Mouse (Mus musculus): Measurements from ENCODE around the gene Gm8914. TPM values are rescaled to one million over a fixed set of nuclear protein-coding genes. Genes with fewer than 3 reads are reported as not detected.
"Not testable (repeated sequence)": the region's sequence is repeated elsewhere in the genome, so short reads cannot be mapped to it uniquely, and the experiment has no call there.

Gene Gm8914
- total RNA-seq (2021), result not detected

DNA sequence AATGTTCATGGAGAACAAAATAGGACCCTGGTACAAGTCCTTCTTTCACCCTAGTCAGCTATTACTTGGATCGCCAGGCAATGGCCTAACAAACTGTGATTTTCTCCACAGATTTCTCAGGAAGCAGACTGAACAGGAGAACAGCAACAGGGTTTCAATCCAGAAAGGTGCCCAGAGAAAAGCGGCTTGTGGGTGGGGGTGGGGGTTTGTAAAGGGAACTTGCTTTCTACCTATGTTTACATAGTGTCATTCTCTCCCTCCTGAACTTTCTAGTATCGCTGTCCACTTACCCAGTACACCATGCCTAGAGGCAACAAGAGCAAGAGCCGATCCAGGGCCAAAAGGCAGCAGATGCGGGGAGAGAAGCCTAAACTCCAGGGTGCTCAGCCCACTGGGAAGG lies at the start of gene Gm8914:
Gene Gm8914 (plus strand): TSS at position 301 of the 400 bp plus-strand sequence.
- DNase-seq (ENCODE audit: low spot score in 2 of 2); intact Hi-C loops (cut with DNase I): not testable (repeated sequence)

Other genes starting within 250 kb of the Gm8914 start
- gene Mageb2, start 148.4 kb upstream of the Gm8914 start, total RNA-seq (2021), result not detected
- gene Gm5072, start 87.6 kb upstream of the Gm8914 start, total RNA-seq (2021), result not detected
- not detected for gene 1700084M14Rik, start 95.8 kb downstream of the Gm8914 start, total RNA-seq (2021)
- not detected for gene Gm14781, start 152.1 kb downstream of the Gm8914 start, total RNA-seq (2021)

Data from left cerebral cortex, postnatal 25 days (tissue).